Mouse (Mus musculus) hindbrain, embryonic 13.5 days (tissue): Measurements from ENCODE around the gene Mrpl42. TPM values are rescaled to one million over a fixed set of nuclear protein-coding genes. Genes with fewer than 3 reads are reported as not detected.
A peak's percentile ranks its signal among the peaks of the same experiment; 100 is the strongest.
"Not testable (repeated sequence)": the region's sequence is repeated elsewhere in the genome, so short reads cannot be mapped to it uniquely, and the experiment has no call there.

ENCODE experiments used
- ATAC-seq: fragments of 200-750 bp; cut with Nextera tagmentation; 2 replicates; pipeline ENCODE4 v1.8.0; 2017; ENCODE audit warnings: moderate TSS enrichment; ENCODE audit not compliant: low FRiP score
- H3K27ac ChIP-seq: fragments of 300-500 bp; sonication (generic); 2 replicates; pipeline ENCODE4 v1.5.1; 2015; ENCODE audit warnings: inconsistent platforms, mild to moderate bottlenecking, moderate library complexity
- H3K27me3 ChIP-seq: fragments of 300-500 bp; sonication (generic); 2 replicates; pipeline ENCODE4 v1.6.1; 2015; ENCODE audit warnings: mild to moderate bottlenecking, inconsistent platforms
- H3K36me3 ChIP-seq: fragments of 300-500 bp; sonication (generic); 2 replicates; pipeline ENCODE4 v1.6.1; 2015; ENCODE audit warnings: mild to moderate bottlenecking, inconsistent platforms
- H3K4me1 ChIP-seq: fragments of 300-500 bp; sonication (generic); replicated peaks from 2 replicates; pipeline ENCODE4 v1.6.1; 2015; ENCODE audit warnings: inconsistent platforms
- H3K4me2 ChIP-seq: fragments of 300-500 bp; sonication (generic); 2 replicates; pipeline ENCODE4 v1.6.1; 2015; ENCODE audit warnings: inconsistent platforms, mild to moderate bottlenecking, moderate library complexity
- H3K4me3 ChIP-seq: fragments of 300-500 bp; sonication (generic); 2 replicates; pipeline ENCODE4 v1.5.1; 2015; ENCODE audit warnings: mild to moderate bottlenecking, inconsistent platforms
- H3K9ac ChIP-seq: fragments of 300-500 bp; sonication (generic); 2 replicates; pipeline ENCODE4 v1.6.1; 2015; ENCODE audit warnings: mild to moderate bottlenecking, inconsistent platforms
- H3K9me3 ChIP-seq: fragments of 300-500 bp; sonication (generic); 2 replicates; pipeline ENCODE4 v1.6.1; 2016; ENCODE audit warnings: inconsistent platforms
- WGBS: fragments of 180-500 bp; shearing (Covaris S2); methylation state at CpG from one replicate; pipeline ENCODE4 v1.1.7; 2015; 5-methylcytosine and 5-hydroxymethylcytosine counted together
- polyA plus RNA-seq: library from polyadenylated mRNA; unstranded; fragments of >200 nt; fragmentation: Nextera tagmentation; extraction: Ambion mirVana; gene quantifications from 2 replicates; pipeline ENCODE4 v1.2.1, GENCODE M21; 2015

The Mrpl42 gene
- 252 and 268 TPM in 2 replicates for polyA plus RNA-seq

DNA sequence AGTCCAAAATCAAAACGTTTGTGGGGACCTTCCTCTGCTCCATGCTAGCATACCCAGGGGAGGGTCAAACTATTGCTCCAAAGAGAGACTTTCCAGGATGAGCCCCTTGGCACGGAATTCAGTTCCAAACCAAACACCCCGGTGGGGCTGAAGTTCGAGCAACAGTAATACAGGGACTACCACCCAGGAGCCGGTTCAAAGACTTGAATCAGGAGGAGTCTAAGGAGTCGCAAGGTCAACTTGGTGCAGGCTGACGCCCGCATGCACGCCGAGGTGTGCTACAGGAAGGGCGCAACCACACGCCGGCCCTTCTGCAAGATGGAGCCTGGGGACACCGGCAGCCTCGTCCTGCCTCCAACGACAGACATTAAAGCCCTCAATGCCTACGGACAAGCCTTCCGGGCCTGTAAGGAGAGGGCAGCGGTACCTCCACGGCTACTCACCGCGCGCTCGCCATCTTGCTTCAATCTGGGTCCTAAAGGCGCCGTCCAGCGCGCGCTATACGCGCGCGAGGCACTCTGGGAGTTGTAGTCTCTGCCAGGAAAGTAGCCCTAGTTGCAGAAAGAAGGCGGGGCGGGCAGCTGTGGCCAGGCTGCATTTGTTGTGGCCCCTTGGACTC lies at the start of gene Mrpl42:
TSS of gene Mrpl42 (minus strand) at position 478 of the 619 bp plus-strand sequence.
- Histone ChIP-seq H3K9ac (peak within 1 kb of the TSS; percentile 86), H3K9me3 (no peaks in the 10 kb centered on the region), H3K27me3 (no peaks in the 10 kb centered on the region), H3K36me3 (peaks cover 12% of the 10 kb centered on the region), H3K4me3 (peak within 1 kb of the TSS; percentile 82), H3K27ac (peak within 1 kb of the TSS; percentile 92), H3K4me2 (peak within 1 kb of the TSS; percentile 61), H3K4me1 (peaks cover 12% of the 10 kb centered on the region)
- WGBS = under 1% methylated on average over 35 of the region's 35 CpGs
- peak; percentile 97 for ATAC-seq

DNA sequence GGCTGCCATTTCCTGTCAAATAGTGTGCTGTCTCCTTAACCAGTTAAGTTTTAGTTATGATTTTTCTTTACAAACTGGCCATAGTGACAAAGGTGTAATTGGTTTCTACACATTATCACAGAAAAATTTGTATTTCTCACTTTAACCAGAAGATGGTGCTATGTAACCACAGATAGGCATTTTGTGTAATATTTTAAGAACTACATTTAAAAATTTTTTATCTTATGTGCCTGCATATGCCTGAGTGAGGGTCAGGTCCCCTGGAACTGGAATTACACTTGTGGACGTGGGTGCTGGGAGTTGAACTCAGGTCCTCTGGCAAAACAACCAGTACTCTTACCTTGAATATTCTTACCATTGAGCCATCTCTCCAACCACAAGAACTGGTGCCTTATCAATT lies 48.8 kb upstream of the Mrpl42 start:
- peaks cover 38% of the 10 kb centered on the region for H3K36me3 ChIP-seq
- no peak overlapping the region for H3K27ac ChIP-seq
- no peaks in the 10 kb centered on the region for H3K27me3 ChIP-seq
- no peak overlapping the region for H3K4me2 ChIP-seq
- ATAC-seq = no peak
- 75% methylated on average over 1 of the region's 1 CpGs for WGBS
- H3K4me1 ChIP-seq = peaks cover 8% of the 10 kb centered on the region; the same call in 1 of the 2 replicates
- no peaks in the 10 kb centered on the region for H3K9me3 ChIP-seq
- no peak overlapping the region for H3K4me3 ChIP-seq
- H3K9ac ChIP-seq = no peak overlapping the region

DNA sequence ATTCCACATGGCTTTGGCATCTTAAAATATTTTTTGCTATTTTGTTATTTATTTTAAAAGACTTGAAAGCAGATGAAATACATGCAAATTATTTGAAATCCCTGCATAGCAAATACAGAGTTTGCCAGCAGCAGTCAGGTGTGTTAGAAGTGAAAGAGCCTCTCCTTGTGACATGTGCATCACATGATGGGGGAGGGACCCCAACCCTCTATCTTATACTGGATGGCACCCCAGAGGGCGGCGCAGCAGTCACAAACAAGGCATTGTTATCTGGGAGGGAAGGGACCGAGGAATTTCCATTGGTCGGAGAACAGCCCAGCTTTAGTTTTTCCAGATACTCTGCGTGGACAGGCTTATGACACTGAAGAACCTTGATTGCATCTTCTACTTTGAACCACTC lies 47.3 kb upstream of the Mrpl42 start:
- not testable (repeated sequence) for H3K9ac ChIP-seq, H3K27ac ChIP-seq, H3K4me3 ChIP-seq, H3K9me3 ChIP-seq, ATAC-seq, H3K27me3 ChIP-seq, H3K4me2 ChIP-seq, H3K4me1 ChIP-seq
- peaks cover 39% of the 10 kb centered on the region for H3K36me3 ChIP-seq
- 66% methylated on average over 5 of the region's 5 CpGs for WGBS

DNA sequence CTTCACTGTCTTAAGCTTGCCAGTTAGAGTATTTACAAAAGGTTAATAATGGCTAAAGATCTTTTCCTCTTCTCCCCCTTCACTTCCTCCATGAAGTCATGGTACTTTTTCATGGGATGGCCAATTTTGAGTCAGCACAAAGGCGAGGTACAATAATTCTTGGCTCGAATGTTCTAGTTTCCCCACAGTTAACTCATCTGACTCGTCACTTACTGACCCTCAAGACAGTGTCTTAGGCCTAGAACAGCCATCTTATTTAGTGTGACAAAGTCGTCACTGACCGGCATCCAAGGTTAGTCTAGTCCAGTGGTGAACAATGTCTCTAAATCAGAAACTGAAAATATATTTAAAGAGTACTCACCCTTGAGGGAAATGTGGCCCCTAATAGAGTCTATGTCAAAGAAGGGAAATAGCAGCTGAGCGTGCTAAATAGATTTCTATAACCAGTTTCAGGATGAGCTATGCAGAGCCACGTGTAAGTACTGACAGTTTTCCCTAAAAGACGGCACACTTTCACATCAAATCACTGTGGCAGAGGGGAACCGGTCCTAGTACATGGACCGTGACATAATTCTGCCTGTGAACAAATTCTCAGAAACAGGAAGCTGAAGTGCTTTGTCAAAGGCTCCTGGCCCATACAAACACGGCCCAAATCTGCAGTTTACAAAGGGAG lies 46.5 kb upstream of the Mrpl42 start:
- H3K9me3 ChIP-seq = no peaks in the 10 kb centered on the region
- H3K4me3 ChIP-seq = no peak overlapping the region
- H3K27ac ChIP-seq = no peak overlapping the region
- H3K4me2 ChIP-seq = no peak overlapping the region
- peaks cover 8% of the 10 kb centered on the region; the same call in 1 of the 2 replicates for H3K4me1 ChIP-seq
- 81% methylated on average over 11 of the region's 11 CpGs for WGBS
- no peaks in the 10 kb centered on the region for H3K27me3 ChIP-seq
- no peak for ATAC-seq
- H3K36me3 ChIP-seq = peaks cover 42% of the 10 kb centered on the region
- no peak overlapping the region for H3K9ac ChIP-seq

DNA sequence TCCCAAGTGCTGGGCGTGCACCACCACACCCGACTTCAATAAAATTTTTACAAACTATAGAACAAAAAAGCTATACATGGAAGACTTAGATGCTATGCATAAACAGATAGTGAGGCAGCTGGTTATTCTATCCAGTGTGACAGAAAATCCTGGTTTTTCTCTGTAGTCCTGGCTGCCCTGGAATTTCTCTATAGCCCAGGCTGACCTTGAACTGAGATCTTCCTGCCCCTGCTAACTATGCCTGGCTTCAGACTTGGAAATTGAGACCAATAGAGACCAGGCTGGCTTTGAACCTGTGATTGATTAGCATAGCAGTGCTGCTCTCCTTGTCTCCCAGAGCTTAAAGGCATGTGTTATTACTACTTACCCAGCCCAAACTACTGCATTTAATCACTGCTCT lies 44.4 kb upstream of the Mrpl42 start:
- Histone ChIP-seq H3K27ac (no peak overlapping the region), H3K4me3 (no peak overlapping the region), H3K27me3 (no peaks in the 10 kb centered on the region), H3K4me1 (no peaks in the 10 kb centered on the region; the same call in 1 of the 2 replicates), H3K9ac (no peak overlapping the region), H3K4me2 (no peak overlapping the region), H3K9me3 (no peaks in the 10 kb centered on the region), H3K36me3 (peaks cover 44% of the 10 kb centered on the region)
- ATAC-seq = no peak
- 96% methylated on average over 2 of the region's 2 CpGs for WGBS

DNA sequence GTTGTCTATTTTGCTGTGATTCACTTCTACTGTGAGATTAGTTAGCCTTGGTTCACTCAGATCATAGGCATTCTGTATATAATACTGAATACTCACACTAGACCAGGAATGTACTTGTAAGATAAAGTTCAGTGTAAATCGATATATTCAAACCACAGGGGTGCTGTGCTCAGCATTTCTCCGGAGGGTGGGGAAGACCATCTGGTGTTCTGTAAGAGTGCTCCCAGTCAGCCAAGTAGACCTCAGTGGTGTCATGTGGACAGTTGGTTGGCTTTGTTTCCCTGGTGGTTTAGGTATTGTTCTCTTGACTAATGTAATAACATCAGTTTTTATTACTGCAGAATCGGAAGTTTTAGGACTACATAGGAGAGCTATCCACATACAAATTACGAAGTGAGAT lies 43.3 kb upstream of the Mrpl42 start:
- peaks cover 42% of the 10 kb centered on the region for H3K36me3 ChIP-seq

DNA sequence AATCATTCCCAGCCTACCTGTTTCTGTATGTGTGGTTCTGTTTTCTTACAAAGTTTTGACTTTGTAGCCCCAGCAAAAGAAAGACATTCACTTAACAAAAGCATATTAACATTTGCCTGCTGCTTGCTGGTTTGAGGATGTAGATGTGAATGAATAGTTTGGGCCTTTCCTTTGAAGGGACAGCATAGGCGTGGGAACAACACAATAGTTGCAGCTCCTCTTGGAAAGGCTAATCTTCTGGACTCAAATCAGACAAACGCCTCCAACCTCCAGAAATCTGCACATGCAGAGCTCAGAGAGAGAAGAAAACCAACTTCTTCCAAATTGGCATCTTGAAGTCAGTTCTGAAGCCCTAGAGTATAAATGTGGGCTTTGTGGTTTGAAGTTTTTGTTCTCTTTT lies 42.9 kb upstream of the Mrpl42 start:
- 77% methylated on average over 2 of the region's 2 CpGs for WGBS
- no peaks in the 10 kb centered on the region; the same call in 1 of the 2 replicates for H3K4me1 ChIP-seq

More for the DNA sequence above, 43.3 kb upstream of the Mrpl42 start:
- no peaks in the 10 kb centered on the region; the same call in 1 of the 2 replicates for H3K4me1 ChIP-seq
- H3K4me3 ChIP-seq = no peak overlapping the region
- no peaks in the 10 kb centered on the region for H3K27me3 ChIP-seq
- no peak overlapping the region for H3K9ac ChIP-seq
- 65% methylated on average over 4 of the region's 4 CpGs for WGBS
- H3K9me3 ChIP-seq = no peaks in the 10 kb centered on the region
- ATAC-seq = no peak
- H3K27ac ChIP-seq = no peak overlapping the region
- no peak overlapping the region for H3K4me2 ChIP-seq

DNA sequence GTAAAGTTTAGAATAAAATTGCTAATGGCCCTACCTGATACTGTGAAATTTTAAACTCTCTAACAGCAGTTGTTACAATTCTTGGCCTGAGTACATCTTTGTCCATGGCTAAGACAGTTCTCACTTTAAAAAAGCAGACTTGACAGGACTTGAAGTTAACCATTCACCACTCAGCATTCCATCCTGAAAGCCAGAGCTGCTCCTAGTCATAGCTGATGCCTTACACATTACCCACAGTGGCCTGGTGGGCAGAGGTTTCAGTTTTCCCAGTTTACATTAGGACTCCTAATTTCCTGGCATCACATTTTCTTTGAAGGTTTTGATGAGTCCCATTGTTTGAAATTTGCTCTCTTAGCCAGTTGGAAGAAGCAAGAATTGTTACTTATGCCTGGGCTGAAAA lies 42.3 kb upstream of the Mrpl42 start:
- Histone ChIP-seq H3K27ac (no peak overlapping the region), H3K9ac (no peak overlapping the region), H3K4me1 (no peaks in the 10 kb centered on the region; the same call in 1 of the 2 replicates), H3K36me3 (peaks cover 32% of the 10 kb centered on the region), H3K27me3 (no peaks in the 10 kb centered on the region), H3K4me2 (no peak overlapping the region), H3K4me3 (no peak overlapping the region), H3K9me3 (no peaks in the 10 kb centered on the region)
- ATAC-seq = no peak

More for the DNA sequence above, 42.9 kb upstream of the Mrpl42 start:
- no peak overlapping the region for H3K9ac ChIP-seq
- no peaks in the 10 kb centered on the region for H3K27me3 ChIP-seq
- H3K4me2 ChIP-seq = no peak overlapping the region
- no peak overlapping the region for H3K27ac ChIP-seq
- H3K4me3 ChIP-seq = no peak overlapping the region
- peaks cover 38% of the 10 kb centered on the region for H3K36me3 ChIP-seq
- ATAC-seq = no peak
- no peaks in the 10 kb centered on the region for H3K9me3 ChIP-seq

DNA sequence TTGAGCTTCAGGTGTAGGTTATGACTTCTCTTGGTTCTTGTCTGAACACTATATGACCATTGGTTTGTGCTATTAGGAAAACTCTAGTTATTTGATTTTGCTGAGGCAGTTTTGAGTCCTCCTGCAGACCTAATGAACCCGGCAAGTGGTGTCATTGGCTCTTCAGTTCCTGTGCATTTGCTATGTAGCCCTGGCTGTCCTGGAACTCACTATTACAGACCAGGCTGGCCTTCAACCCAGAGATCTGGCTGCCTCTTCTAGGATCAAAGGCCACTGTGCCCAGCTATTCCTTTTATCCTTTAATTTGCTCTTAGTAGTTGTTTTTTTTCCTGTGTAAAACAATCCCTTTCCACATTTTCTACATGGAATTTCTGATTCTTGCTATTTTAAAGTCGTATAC lies 41.6 kb upstream of the Mrpl42 start:
- Histone ChIP-seq H3K4me1 (no peaks in the 10 kb centered on the region; the same call in 1 of the 2 replicates), H3K4me3 (no peak overlapping the region), H3K9ac (no peak overlapping the region), H3K27ac (no peak overlapping the region), H3K9me3 (no peaks in the 10 kb centered on the region), H3K27me3 (no peaks in the 10 kb centered on the region), H3K4me2 (no peak overlapping the region), H3K36me3 (peaks cover 29% of the 10 kb centered on the region)
- ATAC-seq = no peak
- 85% methylated on average over 2 of the region's 2 CpGs for WGBS

DNA sequence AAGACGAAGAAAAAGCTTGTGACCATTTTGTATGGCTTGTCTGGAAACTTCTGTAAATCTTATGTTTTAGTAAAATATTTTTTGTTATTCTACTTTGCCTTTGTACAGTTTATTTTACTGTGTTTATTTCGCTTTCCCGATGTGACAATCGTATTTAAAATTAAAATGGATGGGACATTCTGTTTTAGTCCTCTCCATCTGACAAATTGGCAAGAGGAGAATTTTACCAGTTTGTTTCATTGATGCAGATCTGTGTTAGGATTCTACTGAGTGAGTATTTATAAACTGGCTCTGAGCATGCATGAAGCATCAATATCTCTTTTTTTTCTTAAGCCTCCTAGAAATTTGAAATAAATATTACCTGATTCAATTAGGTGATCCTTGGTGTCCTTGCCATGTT lies 41.2 kb upstream of the Mrpl42 start:
- ATAC-seq = no peak
- peaks cover 24% of the 10 kb centered on the region for H3K36me3 ChIP-seq
- no peaks in the 10 kb centered on the region; the same call in 1 of the 2 replicates for H3K4me1 ChIP-seq
- H3K9me3 ChIP-seq = no peaks in the 10 kb centered on the region
- H3K4me3 ChIP-seq = no peak overlapping the region
- H3K4me2 ChIP-seq = no peak overlapping the region
- H3K9ac ChIP-seq = no peak overlapping the region
- no peak overlapping the region for H3K27ac ChIP-seq
- WGBS = 97% methylated on average over 4 of the region's 4 CpGs
- no peaks in the 10 kb centered on the region for H3K27me3 ChIP-seq

DNA sequence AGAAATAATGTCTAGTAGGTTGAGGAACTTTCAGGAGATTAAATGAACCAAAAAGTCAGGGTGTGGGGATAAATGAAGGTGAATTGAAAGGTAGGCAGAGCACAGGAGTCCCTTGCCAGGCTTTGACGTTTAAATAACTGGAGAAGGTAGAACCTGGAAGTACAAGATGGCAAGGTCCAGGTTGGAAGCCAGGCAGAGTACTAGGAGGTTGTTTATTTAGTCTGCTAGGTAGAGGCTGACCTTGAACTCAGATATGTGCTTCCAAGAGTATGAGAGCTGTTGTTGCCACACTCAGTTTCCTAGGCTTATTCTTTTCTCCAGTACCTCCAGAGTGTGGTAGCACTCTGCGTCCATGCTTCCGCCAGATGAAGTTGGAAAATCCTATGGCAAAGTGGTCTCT lies 38.1 kb upstream of the Mrpl42 start:
- peaks cover 7% of the 10 kb centered on the region; the same call in 1 of the 2 replicates for H3K36me3 ChIP-seq
- no peak for ATAC-seq
- no peak overlapping the region for H3K27ac ChIP-seq
- H3K27me3 ChIP-seq = no peaks in the 10 kb centered on the region
- H3K9me3 ChIP-seq = no peaks in the 10 kb centered on the region
- H3K4me2 ChIP-seq = no peak overlapping the region
- H3K4me1 ChIP-seq = no peaks in the 10 kb centered on the region; the same call in 1 of the 2 replicates
- no peak overlapping the region for H3K4me3 ChIP-seq
- 94% methylated on average over 3 of the region's 3 CpGs for WGBS
- no peak overlapping the region for H3K9ac ChIP-seq

DNA sequence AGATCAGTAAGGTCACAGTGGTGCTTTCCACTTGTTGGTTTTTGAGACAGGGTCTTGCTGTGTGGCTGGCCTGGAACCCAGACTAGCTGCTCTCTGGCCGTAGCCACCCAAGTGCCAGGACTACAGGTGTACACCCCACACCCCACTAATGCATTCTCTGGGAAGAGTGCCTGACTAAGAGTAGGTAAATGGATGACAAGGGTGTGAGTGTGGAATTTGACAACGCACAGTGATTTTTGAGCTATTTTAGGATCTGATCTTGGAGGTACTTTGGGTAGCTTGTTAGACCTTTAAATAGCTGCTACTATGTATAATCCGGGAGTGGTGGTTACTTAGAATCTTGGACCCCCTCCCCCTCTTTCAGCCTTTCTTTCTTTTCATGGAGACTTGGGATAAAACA lies 37.5 kb upstream of the Mrpl42 start:
- WGBS = 98% methylated on average over 3 of the region's 3 CpGs
- no peaks in the 10 kb centered on the region for H3K9me3 ChIP-seq
- no peak overlapping the region for H3K4me3 ChIP-seq
- H3K4me1 ChIP-seq = no peaks in the 10 kb centered on the region
- no peak overlapping the region for H3K4me2 ChIP-seq
- no peak for ATAC-seq
- no peaks in the 10 kb centered on the region for H3K27me3 ChIP-seq
- H3K27ac ChIP-seq = no peak overlapping the region
- H3K9ac ChIP-seq = no peak overlapping the region
- H3K36me3 ChIP-seq = peaks cover 7% of the 10 kb centered on the region; the same call in 1 of the 2 replicates

DNA sequence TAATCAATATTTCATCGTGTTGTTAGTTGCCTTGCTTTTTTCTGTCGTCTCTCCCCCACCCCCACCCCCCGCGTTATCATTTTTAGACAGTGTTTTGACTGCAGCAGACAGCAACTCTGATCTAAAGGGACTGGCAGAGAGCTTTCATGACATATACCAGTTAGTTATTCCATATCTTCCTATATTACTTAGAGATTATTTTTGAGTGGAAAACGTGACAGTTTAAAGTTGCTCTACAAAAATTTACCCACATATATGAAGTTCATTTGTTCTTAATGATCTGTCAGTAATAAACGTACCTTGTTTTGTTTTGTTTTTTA lies 34.4 kb upstream of the Mrpl42 start:
- Histone ChIP-seq H3K9ac (no peak overlapping the region), H3K27me3 (no peaks in the 10 kb centered on the region), H3K4me1 (peaks cover 2% of the 10 kb centered on the region; the same call in 1 of the 2 replicates), H3K36me3 (no peaks in the 10 kb centered on the region), H3K27ac (no peak overlapping the region), H3K9me3 (no peaks in the 10 kb centered on the region), H3K4me2 (no peak overlapping the region), H3K4me3 (no peak overlapping the region)
- no peak for ATAC-seq
- WGBS = 83% methylated on average over 6 of the region's 6 CpGs
